Comparison of ENCODE assay signal across 8 mouse cellular contexts in the genomic region with DNA sequence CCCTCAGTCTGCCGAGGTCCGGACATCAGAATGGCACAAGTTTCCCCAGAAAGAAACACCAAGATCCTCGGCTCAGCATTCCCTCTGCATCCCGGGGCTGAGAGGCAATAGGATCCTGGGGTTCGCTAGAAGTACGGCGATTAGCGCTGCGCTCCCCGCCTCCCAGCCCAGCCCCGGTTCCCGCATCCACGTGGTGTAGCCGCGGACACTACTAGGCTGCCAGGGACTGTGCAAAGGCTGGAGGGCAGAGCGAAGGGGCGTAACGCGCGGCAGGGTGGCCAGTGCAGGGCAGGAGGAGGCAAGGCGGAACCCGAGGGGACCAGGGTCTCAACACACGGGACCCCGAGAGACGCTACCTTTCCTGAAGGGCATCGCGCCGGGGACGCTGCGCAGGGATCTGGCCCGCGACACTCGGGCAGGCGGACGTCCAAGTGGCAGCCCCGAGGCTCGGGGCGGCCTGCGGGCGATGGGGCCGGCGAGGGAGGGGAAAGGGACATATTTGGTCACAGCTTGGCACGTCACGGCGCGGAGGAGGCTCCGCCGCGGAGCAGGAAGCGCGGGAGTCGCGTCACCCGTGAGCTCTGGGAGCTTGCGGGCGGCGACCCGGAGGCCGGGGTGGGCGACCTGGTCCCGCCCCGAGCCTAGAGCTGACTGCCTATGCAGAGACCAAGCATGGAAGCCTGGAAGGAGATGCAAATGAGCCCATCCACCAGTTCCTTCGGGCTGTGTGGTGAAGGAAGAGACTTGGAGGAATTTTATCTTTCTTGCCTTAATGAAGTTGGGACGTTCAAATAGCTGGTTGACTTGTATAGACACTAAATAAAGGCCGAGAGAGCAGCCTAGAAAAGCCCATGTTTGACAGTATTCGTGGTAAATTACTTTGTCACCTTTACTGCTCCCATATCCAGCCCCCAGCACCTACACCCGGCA. TPM values are rescaled to one million over a fixed set of nuclear protein-coding genes. Genes with fewer than 3 reads are reported as not detected.
A peak's percentile ranks its signal among the peaks of the same experiment; 100 is the strongest.
DNase-seq lines count a peak whose midpoint lies in the region; ATAC-seq and TF ChIP-seq lines count a peak whose summit lies in the region.

A gene (minus strand): TSS at position 607 of the 930 bp plus-strand sequence.

- peak within 1 kb of the TSS; percentile 60 for H3K9ac ChIP-seq in hindbrain, postnatal 0 days (replicated peaks; ENCODE audit: low read length)

- no peaks in the 10 kb centered on the region for H3K9me3 ChIP-seq in hindbrain, postnatal 0 days (ENCODE audit: low read length)

- ATAC-seq in common myeloid progenitor, adult 5-6 weeks (replicated peaks; ENCODE audit: low read depth, poor library complexity, severe bottlenecking) = peak; percentile 88
- ATAC-seq in hindbrain, postnatal 0 days = peak; percentile 89

- H3K36me3 ChIP-seq in hindbrain, postnatal 0 days (ENCODE audit: insufficient read depth, low read length) = no peaks in the 10 kb centered on the region

- peak within 1 kb of the TSS; percentile 26; the same call in 1 of the 2 replicates for H3K27ac ChIP-seq in hindbrain, postnatal 0 days

- DNase-seq in NIH3T3 (ENCODE audit: low read depth) = peak; percentile 41
- DNase-seq in gastrocnemius, postnatal 10 days = peak; percentile 72
- peak; percentile 67 for DNase-seq in hindbrain, postnatal 0 days (ENCODE audit: low spot score)
- peak; percentile 52 to 78 for DNase-seq in left cerebral cortex, adult 18-20 months (ENCODE audit: low spot score in 2 of 2)
- peak; percentile 86 to 88 for DNase-seq in lung, postnatal 4 days
- DNase-seq in retina, postnatal 1 day = peak; percentile 80
- DNase-seq in urinary bladder, adult 2 months (ENCODE audit: low spot score) = peak; percentile 61

- H3K4me3 ChIP-seq in hindbrain, postnatal 0 days (ENCODE audit: low read length) = peak within 1 kb of the TSS; percentile 57

- 2% methylated on average over 67 of the region's 67 CpGs for WGBS in hindbrain, postnatal 0 days

- no peaks in the 10 kb centered on the region for H3K27me3 ChIP-seq in hindbrain, postnatal 0 days (ENCODE audit: insufficient read depth, low read length)

- H3K4me1 ChIP-seq in hindbrain, postnatal 0 days (ENCODE audit: insufficient read depth, low read length) = peaks cover 7% of the 10 kb centered on the region

- peak within 1 kb of the TSS; percentile 97 for H3K4me2 ChIP-seq in hindbrain, postnatal 0 days (ENCODE audit: low read depth, low read length)

- no peak for TF ChIP-seq CTCF in hindbrain, postnatal 0 days (IDR thresholded peaks at IDR 0.05; ENCODE audit: low read depth)

RNA-seq across cellular contexts. Expression of the gene that starts here (rescaled TPM):
- 12.1 and 30.2 TPM in 2 replicates for total RNA-seq in common myeloid progenitor, adult 5-6 weeks (2017)
- total RNA-seq in gastrocnemius, postnatal 10 days (2021) = 10 to 100 TPM; 19.3 to 21.5 TPM
- total RNA-seq in hindbrain, postnatal 0 days (2014; rRNA removed) = 15.6 and 21.3 TPM in 2 replicates
- 18.5 and 19.6 TPM in 2 replicates for polyA plus RNA-seq in hindbrain, postnatal 0 days (2015; fragmentation: Nextera tagmentation; extraction: Ambion mirVana)
- total RNA-seq in left cerebral cortex, adult 18-20 months (2021) = 10 to 100 TPM; 38.1 to 42.3 TPM
- polyA plus RNA-seq in urinary bladder, adult 2 months (2012; rRNA removed) = 31.5 and 34.5 TPM in 2 replicates

Comparison
In these comparisons a context has a peak if more than half of its experiments do, and no peak if none do; other contexts are left out.
1. Peak in every context shown above with its lines: DNase-seq, ATAC-seq, H3K4me3 ChIP-seq and H3K27ac ChIP-seq.